Mouse (Mus musculus) heart, postnatal 0 days (tissue): ENCODE data around the gene A330070K13Rik. TPM values are rescaled to one million over a fixed set of nuclear protein-coding genes. Genes with fewer than 3 reads are reported as not detected.

ENCODE experiments used
- ATAC-seq: fragments of 200-750 bp; cut with Nextera tagmentation; 2 replicates; pipeline ENCODE4 v1.8.0; 2017; ENCODE audit warnings: low read depth, moderate number of reproducible peaks, moderate library complexity; ENCODE audit not compliant: insufficient read depth
- DNase-seq: peaks from one replicate; pipeline ENCODE4 v3.0.0-alpha.2; 2016; ENCODE audit warnings: low spot score
- H3K27ac ChIP-seq: fragments of 300-500 bp; sonication (generic); 2 replicates; pipeline ENCODE4 v1.5.1; 2014; ENCODE audit warnings: low read depth, mild to moderate bottlenecking
- H3K27me3 ChIP-seq: fragments of 300-500 bp; sonication (generic); 2 replicates; pipeline ENCODE4 v1.6.1; 2014; ENCODE audit warnings: low read length, mixed read lengths; ENCODE audit not compliant: control insufficient read depth, insufficient read depth
- H3K36me3 ChIP-seq: fragments of 300-500 bp; sonication (generic); replicated peaks from 2 replicates; pipeline ENCODE4 v1.6.1; 2014; ENCODE audit warnings: low read length, mixed read lengths; ENCODE audit not compliant: control insufficient read depth, insufficient read depth
- H3K4me1 ChIP-seq: fragments of 300-500 bp; sonication (generic); 2 replicates; pipeline ENCODE4 v1.6.1; 2014; ENCODE audit warnings: antibody characterized with exemption; ENCODE audit not compliant: control insufficient read depth, insufficient read depth
- H3K4me2 ChIP-seq: fragments of 300-500 bp; sonication (generic); 2 replicates; pipeline ENCODE4 v1.6.1; 2014; ENCODE audit warnings: low read depth, mild to moderate bottlenecking, low read length, moderate library complexity
- H3K4me3 ChIP-seq: fragments of 300-500 bp; sonication (generic); 2 replicates; pipeline ENCODE4 v1.5.1; 2014; ENCODE audit warnings: low read depth, low read length
- H3K9ac ChIP-seq: fragments of 300-500 bp; sonication (generic); replicated peaks from 2 replicates; pipeline ENCODE4 v1.6.1; 2014; ENCODE audit warnings: low read depth, low read length, mixed read lengths
- H3K9me3 ChIP-seq: fragments of 300-500 bp; sonication (generic); replicated peaks from 2 replicates; pipeline ENCODE4 v1.6.1; 2016; ENCODE audit warnings: low read length; ENCODE audit not compliant: control insufficient read depth
- CTCF ChIP-seq: IDR thresholded peaks from 2 replicates; pipeline ENCODE4 v1.5.1; 2016; ENCODE audit warnings: antibody characterized with exemption, control low read depth, low read depth
- EP300 ChIP-seq: IDR thresholded peaks from 2 replicates; pipeline ENCODE4 v1.6.1; 2016; ENCODE audit warnings: antibody characterized with exemption, low read depth
- WGBS: fragments of 180-500 bp; shearing (Covaris S2); extraction: QIAGEN DNeasy Blood & Tissue Kit; methylation state at CpG from one replicate; pipeline ENCODE4 v1.1.7; 2014; 5-methylcytosine and 5-hydroxymethylcytosine counted together
- polyA plus RNA-seq: library from polyadenylated mRNA; unstranded; fragments of >200 nt; fragmentation: Nextera tagmentation; extraction: Ambion mirVana; gene quantifications from 2 replicates; pipeline ENCODE4 v1.2.1, GENCODE M21; 2015
- total RNA-seq: library from RNA; depleted of rRNA; stranded (reverse); fragments of >200 nt; gene quantifications from 2 replicates; pipeline ENCODE4 v1.2.3, GENCODE M21; 2014; ENCODE audit warnings: low replicate concordance; rRNA removed

Gene A330070K13Rik
- total RNA-seq: not detected in 2 replicates
- polyA plus RNA-seq: not detected in 2 replicates

GRCm38 (mm10) chr5:130384222-130384912 lies at the start of gene A330070K13Rik:
TSS of gene A330070K13Rik (minus strand) at chr5:130384631.
- no peak within 1 kb of the TSS for H3K9ac ChIP-seq
- TF ChIP-seq EP300 (no peak), CTCF (no peak)
- no peak for ATAC-seq
- 0 out of 2 replicates have a peak within 1 kb of the TSS, but pooled peaks have one; percentile 12 for H3K4me2 ChIP-seq
- no peaks in the 10 kb centered on the region for H3K4me1 ChIP-seq
- no peak within 1 kb of the TSS for H3K4me3 ChIP-seq
- WGBS: 10% methylated on average over 13 of the region's 13 CpGs
- H3K27me3 ChIP-seq: no peaks in the 10 kb centered on the region
- DNase-seq: no peak
- H3K36me3 ChIP-seq: no peaks in the 10 kb centered on the region
- no peaks in the 10 kb centered on the region for H3K9me3 ChIP-seq
- no peak within 1 kb of the TSS for H3K27ac ChIP-seq

- H3K9ac ChIP-seq: no peak overlapping the region
- TF ChIP-seq CTCF (no peak), EP300 (no peak)
Measured at GRCm38 (mm10) chr5:130411516-130411915, 27.1 kb upstream of the A330070K13Rik start.

GRCm38 (mm10) chr5:130409706-130410105 lies 25.3 kb upstream of the A330070K13Rik start:
- TF ChIP-seq CTCF (no peak), EP300 (no peak)
- Histone ChIP-seq H3K4me3 (no peak overlapping the region), H3K36me3 (no peaks in the 10 kb centered on the region), H3K4me1 (no peaks in the 10 kb centered on the region), H3K9ac (no peak overlapping the region), H3K27me3 (no peaks in the 10 kb centered on the region), H3K4me2 (no peak overlapping the region), H3K9me3 (peaks cover 3% of the 10 kb centered on the region; the same call in 1 of the 2 replicates), H3K27ac (no peak overlapping the region)
- DNase-seq: no peak
- no peak for ATAC-seq
- WGBS: 85% methylated on average over 6 of the region's 6 CpGs

More at GRCm38 (mm10) chr5:130411516-130411915, 27.1 kb upstream of the A330070K13Rik start:
- Histone ChIP-seq H3K4me3 (no peak overlapping the region), H3K9me3 (peaks cover 3% of the 10 kb centered on the region; the same call in 1 of the 2 replicates), H3K27me3 (no peaks in the 10 kb centered on the region), H3K4me1 (no peaks in the 10 kb centered on the region), H3K27ac (no peak overlapping the region), H3K4me2 (no peak overlapping the region), H3K36me3 (no peaks in the 10 kb centered on the region)
- DNase-seq (no peak), ATAC-seq (no peak)
- WGBS: 85% methylated on average over 17 of the region's 17 CpGs

- Histone ChIP-seq H3K27ac (no peak overlapping the region), H3K9ac (no peak overlapping the region), H3K27me3 (no peaks in the 10 kb centered on the region), H3K36me3 (no peaks in the 10 kb centered on the region), H3K9me3 (peaks cover 11% of the 10 kb centered on the region), H3K4me3 (no peak overlapping the region), H3K4me1 (no peaks in the 10 kb centered on the region), H3K4me2 (no peak overlapping the region)
- ATAC-seq (no peak), DNase-seq (no peak)
- WGBS: 40% methylated on average over 1 of the region's 1 CpGs
- TF ChIP-seq EP300 (no peak), CTCF (peak; percentile 56)
Measured at GRCm38 (mm10) chr5:130405201-130405600, 20.8 kb upstream of the A330070K13Rik start.

GRCm38 (mm10) chr5:130400136-130400917 lies 15.9 kb upstream of the A330070K13Rik start:
- Histone ChIP-seq H3K36me3 (no peaks in the 10 kb centered on the region), H3K4me2 (no peak overlapping the region), H3K4me1 (no peaks in the 10 kb centered on the region), H3K27ac (no peak overlapping the region), H3K4me3 (no peak overlapping the region), H3K9ac (no peak overlapping the region), H3K27me3 (no peaks in the 10 kb centered on the region), H3K9me3 (peaks cover 11% of the 10 kb centered on the region; the same call in 1 of the 2 replicates)
- ATAC-seq (no peak), DNase-seq (no peak)
- TF ChIP-seq EP300 (no peak), CTCF (no peak)
- 79% methylated on average over 8 of the region's 8 CpGs for WGBS
